Mouse (Mus musculus) stomach, postnatal 0 days (tissue): ENCODE data around the gene Pus7. TPM values are rescaled to one million over a fixed set of nuclear protein-coding genes. Genes with fewer than 3 reads are reported as not detected.

Source experiments
- ATAC-seq: fragments of 200-750 bp; cut with Nextera tagmentation; 2 replicates; pipeline ENCODE4 v1.8.0; 2017; ENCODE audit not compliant: low FRiP score, low TSS enrichment
- DNase-seq: peaks from one replicate; pipeline ENCODE4 v3.0.0-alpha.2; 2016; ENCODE audit warnings: low spot score
- H3K27ac ChIP-seq: fragments of 300-500 bp; sonication (generic); replicated peaks from 2 replicates; pipeline ENCODE4 v1.5.1; 2014; ENCODE audit warnings: mild to moderate bottlenecking, control low read depth
- H3K27me3 ChIP-seq: fragments of 300-500 bp; sonication (generic); 2 replicates; pipeline ENCODE4 v1.6.1; 2014; ENCODE audit warnings: low read length; ENCODE audit not compliant: control insufficient read depth, insufficient read depth
- H3K36me3 ChIP-seq: fragments of 300-500 bp; sonication (generic); 2 replicates; pipeline ENCODE4 v1.6.1; 2014; ENCODE audit warnings: low read length, mixed read lengths; ENCODE audit not compliant: control insufficient read depth, insufficient read depth
- H3K4me1 ChIP-seq: fragments of 300-500 bp; sonication (generic); replicated peaks from 2 replicates; pipeline ENCODE4 v1.6.1; 2014; ENCODE audit warnings: antibody characterized with exemption; ENCODE audit not compliant: control insufficient read depth, insufficient read depth
- H3K4me2 ChIP-seq: fragments of 300-500 bp; sonication (generic); replicated peaks from 2 replicates; pipeline ENCODE4 v1.6.1; 2014; ENCODE audit warnings: low read depth, mild to moderate bottlenecking, control low read depth, moderate library complexity
- H3K4me3 ChIP-seq: fragments of 300-500 bp; sonication (generic); 2 replicates; pipeline ENCODE4 v1.5.1; 2014; ENCODE audit warnings: low read depth, low read length, control low read depth
- H3K9ac ChIP-seq: fragments of 300-500 bp; sonication (generic); 2 replicates; pipeline ENCODE4 v1.6.1; 2014; ENCODE audit warnings: mild to moderate bottlenecking, low read length, control low read depth, mixed read lengths
- H3K9me3 ChIP-seq: fragments of 300-500 bp; sonication (generic); 2 replicates; pipeline ENCODE4 v1.6.1; 2016; ENCODE audit warnings: low read length; ENCODE audit not compliant: control insufficient read depth
- CTCF ChIP-seq: IDR thresholded peaks from 2 replicates; pipeline ENCODE4 v1.5.1; 2016; ENCODE audit warnings: antibody characterized with exemption, low read depth, mild to moderate bottlenecking, moderate library complexity
- EP300 ChIP-seq: optimal IDR thresholded peaks from 2 replicates; pipeline ENCODE3; 2016; ENCODE audit warnings: antibody characterized with exemption
- WGBS: fragments of 180-500 bp; shearing (Covaris S2); extraction: QIAGEN DNeasy Blood & Tissue Kit; methylation state at CpG from one replicate; pipeline ENCODE4 v1.1.7; 2014; 5-methylcytosine and 5-hydroxymethylcytosine counted together
- polyA plus RNA-seq: library from polyadenylated mRNA; unstranded; fragments of >200 nt; fragmentation: Nextera tagmentation; extraction: Ambion mirVana; gene quantifications from 2 replicates; pipeline ENCODE4 v1.2.1, GENCODE M21; 2015

Pus7 gene
- polyA plus RNA-seq, 1 experiment from 2014 or later = 13.8 TPM

DNA sequence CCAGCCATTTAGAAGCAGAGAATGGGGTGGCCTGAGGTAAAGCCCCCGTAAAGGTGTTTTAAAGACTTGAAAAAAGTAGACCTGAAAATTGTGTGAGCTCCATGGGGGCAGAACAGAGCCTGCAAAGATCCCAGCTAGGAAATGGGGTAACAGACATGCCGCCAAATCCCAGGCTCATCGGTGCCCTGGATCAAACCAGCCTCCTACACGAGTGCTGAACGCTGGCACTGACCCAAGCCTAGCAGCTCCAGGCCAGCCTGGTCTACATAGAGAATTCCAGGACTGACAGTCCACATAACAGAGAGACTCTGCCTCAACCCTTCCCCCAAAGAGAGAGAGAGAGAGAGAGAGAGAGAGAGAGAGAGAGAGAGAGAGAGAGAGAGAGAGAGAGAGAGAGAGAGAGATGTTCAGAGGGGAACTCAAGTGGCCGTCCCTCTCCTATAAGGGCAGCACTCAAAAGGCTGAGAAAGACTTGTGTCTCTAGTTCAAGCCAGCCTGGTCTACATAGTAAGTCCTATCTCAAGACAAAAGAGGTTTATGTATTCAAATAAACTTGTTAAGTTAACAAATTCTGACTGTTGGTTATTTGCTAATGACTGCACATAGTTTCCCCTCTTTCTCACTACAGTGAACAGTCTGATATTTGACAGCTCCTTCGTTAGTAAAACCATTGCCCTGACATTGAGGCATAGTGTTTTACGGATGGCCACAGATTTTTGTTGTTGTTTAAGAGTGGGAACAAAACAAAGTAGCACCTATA, 1.3 kb downstream of the Pus7 start:
- ATAC-seq = no peak
- TF ChIP-seq EP300 (no peak), CTCF (no peak)
- DNase-seq = no peak
- no peaks in the 10 kb centered on the region for H3K36me3 ChIP-seq
- no peaks in the 10 kb centered on the region for H3K9me3 ChIP-seq
- peak overlapping the region; percentile 67; the same call in 1 of the 2 replicates for H3K9ac ChIP-seq
- no peaks in the 10 kb centered on the region for H3K27me3 ChIP-seq
- no peaks in the 10 kb centered on the region for H3K4me1 ChIP-seq
- 44% methylated on average over 8 of the region's 8 CpGs for WGBS
- peak overlapping the region; percentile 82 for H3K4me3 ChIP-seq
- H3K4me2 ChIP-seq = peak overlapping the region; percentile 62
- no peak overlapping the region for H3K27ac ChIP-seq

DNA sequence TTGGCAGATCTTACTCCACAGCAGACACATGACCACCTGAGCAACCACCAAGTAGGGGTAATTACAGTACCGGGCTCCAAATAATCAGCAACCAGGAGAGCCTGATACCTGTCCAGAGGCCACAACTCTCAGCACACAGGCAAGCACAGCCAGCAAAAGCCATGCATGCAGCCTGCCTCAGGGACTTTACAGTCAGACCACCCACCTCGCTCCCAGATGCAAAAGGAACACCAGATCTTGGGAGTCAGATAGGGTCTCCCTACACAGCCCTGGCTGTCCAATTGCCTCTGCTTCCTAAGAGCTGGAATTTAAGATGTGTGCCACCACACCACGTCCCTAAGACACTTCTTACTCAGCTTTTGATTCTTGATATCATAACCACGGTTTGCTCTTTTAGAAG, 2.3 kb downstream of the Pus7 start:
- no peak overlapping the region for H3K27ac ChIP-seq
- H3K36me3 ChIP-seq = no peaks in the 10 kb centered on the region
- WGBS = 68% methylated on average over 4 of the region's 4 CpGs
- H3K4me3 ChIP-seq = no peak overlapping the region
- H3K27me3 ChIP-seq = no peaks in the 10 kb centered on the region
- no peak overlapping the region for H3K4me2 ChIP-seq
- no peak overlapping the region for H3K9ac ChIP-seq
- ATAC-seq (no peak), DNase-seq (no peak)
- TF ChIP-seq EP300 = no peak
- TF ChIP-seq CTCF = no peak
- H3K9me3 ChIP-seq = no peaks in the 10 kb centered on the region
- no peaks in the 10 kb centered on the region for H3K4me1 ChIP-seq

DNA sequence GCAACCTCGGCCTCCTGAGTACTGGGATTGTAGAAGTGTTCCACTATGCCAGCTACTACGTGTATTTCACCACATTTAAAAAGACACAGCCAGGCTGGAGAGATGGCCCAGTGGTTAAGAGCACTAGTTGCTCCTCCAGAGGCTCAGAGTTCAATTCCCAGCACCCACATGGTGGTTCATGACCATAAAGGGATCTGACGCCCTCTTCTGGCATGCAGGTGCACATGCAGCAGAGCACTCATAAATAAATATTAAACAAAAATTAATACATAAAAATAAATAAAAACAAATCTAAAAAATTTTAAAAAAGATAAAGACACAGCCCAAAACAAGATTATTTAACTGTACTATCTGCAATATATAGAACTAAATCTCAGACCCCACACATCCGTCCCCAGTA, 3.0 kb downstream of the Pus7 start:
- Histone ChIP-seq H3K27me3 (no peaks in the 10 kb centered on the region), H3K9me3 (no peaks in the 10 kb centered on the region), H3K4me3 (no peak overlapping the region), H3K9ac (no peak overlapping the region), H3K36me3 (no peaks in the 10 kb centered on the region), H3K4me2 (no peak overlapping the region), H3K4me1 (no peaks in the 10 kb centered on the region), H3K27ac (no peak overlapping the region)
- WGBS = 79% methylated on average over 4 of the region's 4 CpGs
- DNase-seq (no peak), ATAC-seq (no peak)
- peak; percentile 28; the same call in 1 of the 2 replicates for TF ChIP-seq CTCF
- no peak for TF ChIP-seq EP300

DNA sequence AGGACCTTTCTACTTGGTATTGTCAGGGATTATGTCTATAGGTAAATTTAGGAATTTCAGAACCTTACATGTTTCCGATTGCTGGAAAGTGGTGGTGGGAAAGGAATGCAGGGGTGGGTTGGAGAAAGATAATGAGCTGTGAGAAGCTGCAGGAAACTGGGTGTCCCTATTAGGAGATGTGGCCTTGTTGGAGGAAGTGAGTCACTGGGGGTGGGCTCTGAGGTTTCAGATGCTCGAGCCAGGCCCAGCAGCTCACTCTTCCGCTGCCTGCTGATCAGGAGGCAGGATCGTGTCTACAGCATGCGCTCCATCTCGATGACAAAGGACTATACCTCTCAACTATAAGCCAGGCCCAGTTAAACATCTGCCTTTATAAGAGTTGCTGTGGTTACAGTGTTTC, 9.3 kb downstream of the Pus7 start:
- Histone ChIP-seq H3K4me2 (no peak overlapping the region), H3K4me1 (no peaks in the 10 kb centered on the region), H3K9me3 (no peaks in the 10 kb centered on the region), H3K4me3 (no peak overlapping the region), H3K9ac (no peak overlapping the region), H3K27ac (no peak overlapping the region), H3K36me3 (0 out of 2 replicates have a peak, but pooled peaks cover 3% of the 10 kb centered on the region), H3K27me3 (no peaks in the 10 kb centered on the region)
- TF ChIP-seq EP300 (no peak), CTCF (no peak)
- DNase-seq (no peak), ATAC-seq (no peak)
- WGBS = 82% methylated on average over 6 of the region's 6 CpGs

DNA sequence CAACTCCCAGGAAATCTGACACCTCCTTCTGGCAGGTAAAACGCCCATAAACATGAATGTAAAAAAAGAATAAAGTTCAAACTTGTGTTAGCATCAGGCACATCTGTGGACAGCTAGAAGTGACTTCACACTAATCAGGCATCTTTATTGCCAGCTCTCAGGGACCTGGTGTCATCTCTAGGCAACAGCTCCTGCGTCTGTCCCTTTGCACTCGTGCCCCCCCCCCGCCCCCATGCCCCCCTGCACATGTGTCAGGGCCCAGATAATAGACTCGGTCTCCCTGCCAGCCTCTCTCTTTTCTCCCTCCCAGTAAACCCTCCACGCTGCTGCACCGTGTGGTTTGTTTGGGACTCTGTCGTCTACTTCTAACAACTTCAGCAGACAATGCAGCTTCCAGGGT, 12.4 kb downstream of the Pus7 start:
- Histone ChIP-seq H3K36me3 (0 out of 2 replicates have a peak, but pooled peaks cover 5% of the 10 kb centered on the region), H3K4me1 (no peaks in the 10 kb centered on the region), H3K9me3 (no peaks in the 10 kb centered on the region), H3K27ac (no peak overlapping the region), H3K4me2 (no peak overlapping the region), H3K9ac (no peak overlapping the region), H3K4me3 (no peak overlapping the region), H3K27me3 (no peaks in the 10 kb centered on the region)
- ATAC-seq = no peak
- DNase-seq = no peak
- 62% methylated on average over 8 of the region's 8 CpGs for WGBS
- TF ChIP-seq EP300 (no peak), CTCF (no peak)

DNA sequence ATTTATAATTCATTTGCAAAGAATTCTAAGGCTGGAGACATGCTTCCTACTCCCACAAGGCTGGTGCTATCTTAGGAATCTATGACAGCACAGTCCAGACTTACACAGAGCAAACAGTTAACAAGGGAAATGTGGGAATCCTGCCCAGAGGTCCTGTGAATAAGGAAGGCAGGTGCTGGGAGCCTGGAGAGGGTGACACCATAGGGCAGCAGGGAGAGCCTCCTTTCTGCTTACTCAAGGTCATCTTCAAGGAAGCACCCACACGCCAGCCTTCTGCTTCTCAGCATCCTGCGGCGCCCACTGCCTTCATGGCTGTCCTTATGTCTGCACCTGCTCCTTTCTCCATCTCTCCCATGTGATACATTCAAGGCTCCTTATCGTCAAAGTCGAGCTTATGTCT, 19.0 kb downstream of the Pus7 start:
- DNase-seq (no peak), ATAC-seq (no peak)
- Histone ChIP-seq H3K4me2 (no peak overlapping the region), H3K27ac (no peak overlapping the region), H3K4me3 (no peak overlapping the region), H3K4me1 (no peaks in the 10 kb centered on the region), H3K36me3 (0 out of 2 replicates have a peak, but pooled peaks cover 2% of the 10 kb centered on the region), H3K27me3 (no peaks in the 10 kb centered on the region), H3K9me3 (no peaks in the 10 kb centered on the region), H3K9ac (no peak overlapping the region)
- TF ChIP-seq CTCF = no peak
- no peak for TF ChIP-seq EP300
- WGBS = 96% methylated on average over 5 of the region's 5 CpGs
